Mouse (Mus musculus): ENCODE data around the gene Ube2d2b. TPM values are rescaled to one million over a fixed set of nuclear protein-coding genes. Genes with fewer than 3 reads are reported as not detected.

The Ube2d2b gene
- total RNA-seq (2023), result not detected

GRCm38 (mm10) chr5:107829998-107830560 is at the start of gene Ube2d2b:
Gene Ube2d2b, plus strand, starts transcription at chr5:107830099.

DNA sequence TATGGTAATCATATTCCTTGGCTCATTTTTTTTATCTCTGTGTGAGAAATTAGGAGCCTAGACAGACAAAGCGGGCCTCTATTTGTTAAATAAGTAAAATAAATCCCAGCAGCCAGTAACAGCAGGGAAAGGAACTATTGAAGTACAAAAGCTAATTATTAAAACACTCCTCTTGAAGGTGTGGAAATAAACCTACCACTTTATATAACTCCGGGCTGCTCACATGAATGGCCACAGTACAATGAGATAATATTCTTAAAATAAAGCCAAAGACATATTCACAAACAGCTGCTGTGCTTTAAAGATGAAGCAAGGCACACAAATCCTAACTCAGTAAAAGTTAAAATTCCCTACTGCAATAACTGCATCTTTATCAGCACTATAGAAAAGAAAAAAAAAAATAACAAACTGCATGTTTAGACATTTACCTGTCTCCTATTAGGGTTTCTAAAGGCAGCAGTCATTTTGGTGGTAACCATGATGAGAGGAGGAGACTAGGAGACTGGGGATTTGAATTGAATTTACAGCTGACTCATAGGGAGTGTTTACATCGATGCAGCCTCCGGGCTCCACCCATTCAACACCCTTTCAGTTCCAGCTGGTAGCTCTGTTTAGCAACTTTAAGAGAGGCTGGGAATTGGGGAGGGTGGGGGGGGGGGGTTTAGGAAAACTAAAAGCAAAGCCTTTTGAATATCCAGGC is 44.8 kb downstream of the Ube2d2b start, which contains the start of gene Evi5:
Gene Evi5 (minus strand): TSS at position 547 of the 700 bp plus-strand sequence.

Other genes with a start within 250 kb of the Ube2d2b start
- gene Rpap2, start 232.7 kb upstream of the Ube2d2b start, total RNA-seq (2023), result 26.5 TPM
- gene Glmn, start 232.2 kb upstream of the Ube2d2b start, total RNA-seq (2023), result 13.7 TPM
- 41.2 TPM for gene Gfi1, start 104.1 kb upstream of the Ube2d2b start, total RNA-seq (2023)
- 2.9 TPM for gene Evi5, start 45.0 kb downstream of the Ube2d2b start, total RNA-seq (2023)
- 190 TPM for gene Rpl5, start 70.4 kb downstream of the Ube2d2b start, total RNA-seq (2023)
- gene Fam69a, start 157.0 kb downstream of the Ube2d2b start, total RNA-seq (2023), result 41.2 TPM
- 68.3 TPM for gene Mtf2, start 235.6 kb downstream of the Ube2d2b start, total RNA-seq (2023)

Measured in CD8-positive naive resting alpha-beta T cell, adult 57 days (primary cell).